Comparison of ENCODE assay signal across 19 mouse cellular contexts in genomic region chr12:17425254-17426169, GRCm38 (mm10).
DNase-seq lines count a peak whose midpoint lies in the region; ATAC-seq and TF ChIP-seq lines count a peak whose summit lies in the region.
"Had no signal": no experiment of that assay in that cellular context is flagged by ENCODE, and none has a peak within 500 bp of the region (broad histone marks: within the 10 kb centered on the region; RNA-seq: fewer than 3 reads in every experiment).

No protein-coding gene starts in this region.

- peak; percentile 22 for DNase-seq in forebrain, embryonic 14.5 days (ENCODE audit: low spot score)
- no peak for DNase-seq in forebrain, embryonic 11.5 days (ENCODE audit: low spot score)
- peak; percentile 9 for DNase-seq in forebrain, postnatal 0 days
- no peak for DNase-seq in adrenal gland, postnatal 25 days
- DNase-seq: adrenal gland, postnatal 10 days; cerebellum, adult 11-12 months; cerebellum, adult 9-10 months; cerebellum, postnatal 25 days; gastrocnemius, postnatal 36 days; heart, adult 2 months; heart, postnatal 36 days had no signal

- no peaks in the 10 kb centered on the region for H3K9me3 ChIP-seq in forebrain, embryonic 14.5 days (replicated peaks; ENCODE audit: control insufficient read depth, low read length)
- H3K9me3 ChIP-seq in forebrain, embryonic 11.5 days (ENCODE audit: control insufficient read depth, low read length), result no peaks in the 10 kb centered on the region
- no peaks in the 10 kb centered on the region for H3K9me3 ChIP-seq in forebrain, postnatal 0 days (ENCODE audit: low read length)
- H3K9me3 ChIP-seq in liver, embryonic 12.5 days (replicated peaks), result no peaks in the 10 kb centered on the region
- H3K9me3 ChIP-seq in liver, embryonic 16.5 days (replicated peaks; ENCODE audit: control insufficient read depth, low read length), result no peaks in the 10 kb centered on the region
- no peaks in the 10 kb centered on the region for H3K9me3 ChIP-seq in midbrain, embryonic 16.5 days (replicated peaks; ENCODE audit: control insufficient read depth, low read length, poor library complexity, severe bottlenecking)
- H3K9me3 ChIP-seq: embryonic facial prominence, embryonic 12.5 days; heart, embryonic 12.5 days had no signal

- no peak overlapping the region for H3K9ac ChIP-seq in forebrain, embryonic 14.5 days (ENCODE audit: low read length)
- H3K9ac ChIP-seq in forebrain, embryonic 11.5 days (ENCODE audit: low read length), result no peak overlapping the region
- no peak overlapping the region for H3K9ac ChIP-seq in forebrain, postnatal 0 days
- H3K9ac ChIP-seq in liver, embryonic 12.5 days, result no peak overlapping the region
- no peak overlapping the region for H3K9ac ChIP-seq in liver, embryonic 16.5 days (ENCODE audit: low read depth, low read length)
- no peak overlapping the region for H3K9ac ChIP-seq in midbrain, embryonic 16.5 days (ENCODE audit: low read depth, low read length)
- H3K9ac ChIP-seq: embryonic facial prominence, embryonic 12.5 days; heart, embryonic 12.5 days had no signal

- no peak overlapping the region for H3K4me3 ChIP-seq in forebrain, embryonic 14.5 days (ENCODE audit: low read depth, low read length)
- no peak overlapping the region for H3K4me3 ChIP-seq in forebrain, embryonic 11.5 days (ENCODE audit: low read depth, low read length)
- no peak overlapping the region for H3K4me3 ChIP-seq in forebrain, postnatal 0 days (ENCODE audit: low read depth, low read length)
- H3K4me3 ChIP-seq in liver, embryonic 12.5 days, result no peak overlapping the region
- no peak overlapping the region for H3K4me3 ChIP-seq in liver, embryonic 16.5 days (ENCODE audit: low read depth, low read length)
- H3K4me3 ChIP-seq in midbrain, embryonic 16.5 days (ENCODE audit: low read depth, low read length), result no peak overlapping the region
- H3K4me3 ChIP-seq: embryonic facial prominence, embryonic 12.5 days; heart, adult 2 months; heart, embryonic 12.5 days had no signal

- TF ChIP-seq CTCF in forebrain, postnatal 0 days (IDR thresholded peaks at IDR 0.05; ENCODE audit: low read depth), result no peak

- peaks cover 46% of the 10 kb centered on the region for H3K36me3 ChIP-seq in forebrain, embryonic 14.5 days (ENCODE audit: control insufficient read depth, insufficient read depth, low read length)
- peaks cover 2% of the 10 kb centered on the region; the same call in 1 of the 2 replicates for H3K36me3 ChIP-seq in forebrain, embryonic 11.5 days (ENCODE audit: control insufficient read depth, insufficient read depth, low read length)
- H3K36me3 ChIP-seq in forebrain, postnatal 0 days (ENCODE audit: insufficient read depth), result peaks cover 31% of the 10 kb centered on the region
- peaks cover 93% of the 10 kb centered on the region for H3K36me3 ChIP-seq in liver, embryonic 12.5 days
- peaks cover 2% of the 10 kb centered on the region; the same call in 1 of the 2 replicates for H3K36me3 ChIP-seq in liver, embryonic 16.5 days (ENCODE audit: control insufficient read depth, insufficient read depth)
- peaks cover 16% of the 10 kb centered on the region; the same call in 1 of the 2 replicates for H3K36me3 ChIP-seq in midbrain, embryonic 16.5 days (ENCODE audit: control insufficient read depth, insufficient read depth, low read length)

- no peak for ATAC-seq in forebrain, embryonic 14.5 days
- ATAC-seq in forebrain, embryonic 11.5 days (replicated peaks; ENCODE audit: low FRiP score), result no peak
- peak; percentile 85 for ATAC-seq in forebrain, postnatal 0 days
- ATAC-seq in liver, embryonic 12.5 days, result peak; percentile 62
- ATAC-seq in liver, embryonic 16.5 days (ENCODE audit: low read depth), result peak; percentile 80
- ATAC-seq in midbrain, embryonic 16.5 days, result no peak
- no peak for ATAC-seq in megakaryocyte-erythroid progenitor cell, adult 5-6 weeks (replicated peaks; ENCODE audit: low FRiP score, low TSS enrichment, poor library complexity, severe bottlenecking)
- ATAC-seq: hindbrain, embryonic 16.5 days; inflammation-experienced regulatory T-cells, adult 6 months had no signal

- no peaks in the 10 kb centered on the region for H3K4me1 ChIP-seq in forebrain, embryonic 14.5 days (ENCODE audit: control insufficient read depth, insufficient read depth, low read length)
- no peaks in the 10 kb centered on the region for H3K4me1 ChIP-seq in forebrain, embryonic 11.5 days (replicated peaks; ENCODE audit: control insufficient read depth, insufficient read depth, low read length)
- no peaks in the 10 kb centered on the region for H3K4me1 ChIP-seq in forebrain, postnatal 0 days (ENCODE audit: insufficient read depth)
- H3K4me1 ChIP-seq in liver, embryonic 12.5 days, result no peaks in the 10 kb centered on the region
- H3K4me1 ChIP-seq in liver, embryonic 16.5 days (ENCODE audit: control insufficient read depth, low read depth, low read length), result no peaks in the 10 kb centered on the region
- no peaks in the 10 kb centered on the region for H3K4me1 ChIP-seq in midbrain, embryonic 16.5 days (ENCODE audit: control insufficient read depth, insufficient read depth, low read length)
- H3K4me1 ChIP-seq: embryonic facial prominence, embryonic 12.5 days had no signal

- H3K4me2 ChIP-seq in forebrain, embryonic 14.5 days (ENCODE audit: low read length), result no peak overlapping the region
- no peak overlapping the region for H3K4me2 ChIP-seq in forebrain, embryonic 11.5 days (ENCODE audit: low read depth, low read length, severe bottlenecking)
- no peak overlapping the region for H3K4me2 ChIP-seq in forebrain, postnatal 0 days (ENCODE audit: low read depth)
- no peak overlapping the region for H3K4me2 ChIP-seq in liver, embryonic 12.5 days
- H3K4me2 ChIP-seq in liver, embryonic 16.5 days (ENCODE audit: low read depth, low read length), result no peak overlapping the region
- H3K4me2 ChIP-seq in midbrain, embryonic 16.5 days (ENCODE audit: low read length), result no peak overlapping the region
- H3K4me2 ChIP-seq: embryonic facial prominence, embryonic 12.5 days; heart, embryonic 12.5 days had no signal

- no peak overlapping the region for H3K27ac ChIP-seq in forebrain, embryonic 14.5 days (ENCODE audit: low read depth, low read length)
- no peak overlapping the region for H3K27ac ChIP-seq in forebrain, embryonic 11.5 days (ENCODE audit: low read depth, low read length)
- H3K27ac ChIP-seq in forebrain, postnatal 0 days (ENCODE audit: low read depth, low read length), result 0 out of 2 replicates have a peak overlapping the region, but pooled peaks have one; percentile 15
- H3K27ac ChIP-seq in liver, embryonic 12.5 days, result peak overlapping the region; percentile 20; the same call in 1 of the 2 replicates
- H3K27ac ChIP-seq in liver, embryonic 16.5 days (ENCODE audit: low read length), result no peak overlapping the region
- H3K27ac ChIP-seq in midbrain, embryonic 16.5 days (ENCODE audit: low read length), result no peak overlapping the region
- H3K27ac ChIP-seq: embryonic facial prominence, embryonic 12.5 days; heart, adult 2 months had no signal

- WGBS in forebrain, embryonic 14.5 days, result 88% methylated on average over 11 of the region's 11 CpGs
- whole genome bisulfite sequencing in forebrain, embryonic 11.5 days, result 84% methylated on average over 11 of the region's 11 CpGs
- WGBS in forebrain, postnatal 0 days, result 80% methylated on average over 11 of the region's 11 CpGs
- WGBS in liver, embryonic 12.5 days (ENCODE audit: insufficient replicate concordance), result 70% methylated on average over 11 of the region's 11 CpGs
- WGBS in liver, embryonic 16.5 days (ENCODE audit: insufficient replicate concordance), result 69% methylated on average over 11 of the region's 11 CpGs
- 87% methylated on average over 11 of the region's 11 CpGs for WGBS in midbrain, embryonic 16.5 days

- no peaks in the 10 kb centered on the region for H3K27me3 ChIP-seq in forebrain, embryonic 14.5 days (replicated peaks; ENCODE audit: control insufficient read depth, insufficient read depth, low read length)
- H3K27me3 ChIP-seq in forebrain, embryonic 11.5 days (ENCODE audit: control insufficient read depth, insufficient read depth, low read length), result no peaks in the 10 kb centered on the region
- H3K27me3 ChIP-seq in forebrain, postnatal 0 days (ENCODE audit: insufficient read depth, low read length), result no peaks in the 10 kb centered on the region
- no peaks in the 10 kb centered on the region for H3K27me3 ChIP-seq in liver, embryonic 12.5 days (replicated peaks)
- no peaks in the 10 kb centered on the region for H3K27me3 ChIP-seq in liver, embryonic 16.5 days (ENCODE audit: control insufficient read depth, insufficient read depth, low read depth, low read length)
- no peaks in the 10 kb centered on the region for H3K27me3 ChIP-seq in midbrain, embryonic 16.5 days (ENCODE audit: control insufficient read depth, insufficient read depth, low read depth, low read length)
- H3K27me3 ChIP-seq: embryonic facial prominence, embryonic 12.5 days; heart, embryonic 12.5 days had no signal

Comparison
In these comparisons a context has a peak if more than half of its experiments do, and no peak if none do; other contexts are left out.
1. ATAC-seq: peak in forebrain, postnatal 0 days (single experiment), liver, embryonic 12.5 days (single experiment) and liver, embryonic 16.5 days (single experiment); none in forebrain, embryonic 14.5 days (single experiment), forebrain, embryonic 11.5 days (single experiment), midbrain, embryonic 16.5 days (single experiment) and megakaryocyte-erythroid progenitor cell, adult 5-6 weeks (single experiment).
2. DNase-seq: peak in forebrain, embryonic 14.5 days (single experiment) and forebrain, postnatal 0 days (single experiment); none in forebrain, embryonic 11.5 days (single experiment) and adrenal gland, postnatal 25 days (single experiment).
3. H3K27ac ChIP-seq: peak in forebrain, postnatal 0 days (single experiment) and liver, embryonic 12.5 days (single experiment); none in forebrain, embryonic 14.5 days (single experiment), forebrain, embryonic 11.5 days (single experiment), liver, embryonic 16.5 days (single experiment) and midbrain, embryonic 16.5 days (single experiment).